Mouse (Mus musculus) olfactory bulb, adult 2 months (tissue): ENCODE measurements at regions not wholly inside any gene's neighbourhood (a gene's known extent, or its start where the extent isn't known, plus 50 kb on each side); places are given as distances from the start of the nearest gene placed in this dataset.

Source experiments
- CTCF ChIP-seq: fragments of 200-500 bp; IDR thresholded peaks from 2 replicates; pipeline ENCODE4 v1.5.1; 2012; ENCODE audit warnings: low read depth, mild to moderate bottlenecking, low read length, moderate library complexity; ENCODE audit not compliant: insufficient read depth
- POLR2A ChIP-seq: fragments of 200-500 bp; IDR thresholded peaks from 2 replicates; pipeline ENCODE4 v1.6.1; 2012; ENCODE audit warnings: mild to moderate bottlenecking, low read depth, low read length, moderate library complexity; ENCODE audit not compliant: insufficient read depth

GRCm38 (mm10) chr16:74598361-74598760 lies 186.7 kb upstream of the Robo2 start:
- TF ChIP-seq CTCF = no peak
- TF ChIP-seq POLR2A = no peak
